Mouse (Mus musculus): ENCODE data around the gene Gm21366. TPM values are rescaled to one million over a fixed set of nuclear protein-coding genes. Genes with fewer than 3 reads are reported as not detected.

Gm21366 gene
- polyA plus RNA-seq (2012; rRNA removed): not detected in 2 replicates

DNA sequence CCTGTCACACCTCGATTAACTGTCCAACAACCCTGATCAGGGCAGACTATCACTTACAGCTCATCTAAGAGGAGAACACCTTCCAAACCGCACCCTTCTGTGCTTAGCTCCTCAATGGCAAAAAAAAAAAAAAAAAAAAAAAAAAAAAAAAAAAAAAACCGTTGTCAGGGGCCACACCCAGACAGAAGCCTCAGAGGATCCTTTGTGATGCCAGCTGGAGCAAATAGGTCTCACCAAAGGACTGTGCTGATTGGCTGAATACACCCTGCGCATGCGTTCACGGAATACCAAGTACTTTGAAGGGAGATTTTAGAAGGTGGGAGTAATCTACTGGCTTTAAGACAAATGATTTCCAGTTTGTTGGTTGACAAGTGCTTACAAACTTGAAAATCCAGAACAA lies at the start of gene Gm21366:
TSS of gene Gm21366 (minus strand) at position 101 of the 400 bp plus-strand sequence.

Measured in ovary, adult 2 months (tissue).